Mouse (Mus musculus): ENCODE measurements around the gene Rps13.

Gene Rps13

GRCm38 (mm10) chr7:116292377-116292776, 41.6 kb downstream of the Rps13 start:
- DNase-seq (ENCODE audit: low spot score) = peak; percentile 89

DNA sequence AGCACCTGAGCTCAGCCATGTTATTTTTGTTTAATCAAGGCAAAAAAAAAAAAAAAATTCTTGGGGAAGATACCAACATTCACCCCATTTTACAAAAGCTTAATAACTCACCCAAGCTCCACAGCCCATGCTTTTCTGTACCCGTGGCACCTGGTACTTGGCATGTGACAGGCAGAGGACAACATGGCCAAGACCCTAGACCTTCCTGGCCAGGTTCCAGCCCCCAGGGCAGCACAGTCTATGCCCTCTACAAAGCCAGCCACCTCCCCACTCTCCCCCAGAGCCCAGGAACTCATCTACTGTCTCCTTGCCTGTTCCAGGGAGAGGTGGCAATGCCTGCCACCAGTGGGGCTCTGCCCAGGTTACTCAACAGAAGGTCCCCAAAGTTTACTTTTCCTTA, 43.4 kb downstream of the Rps13 start:
- DNase-seq (ENCODE audit: low spot score) = no peak

DNA sequence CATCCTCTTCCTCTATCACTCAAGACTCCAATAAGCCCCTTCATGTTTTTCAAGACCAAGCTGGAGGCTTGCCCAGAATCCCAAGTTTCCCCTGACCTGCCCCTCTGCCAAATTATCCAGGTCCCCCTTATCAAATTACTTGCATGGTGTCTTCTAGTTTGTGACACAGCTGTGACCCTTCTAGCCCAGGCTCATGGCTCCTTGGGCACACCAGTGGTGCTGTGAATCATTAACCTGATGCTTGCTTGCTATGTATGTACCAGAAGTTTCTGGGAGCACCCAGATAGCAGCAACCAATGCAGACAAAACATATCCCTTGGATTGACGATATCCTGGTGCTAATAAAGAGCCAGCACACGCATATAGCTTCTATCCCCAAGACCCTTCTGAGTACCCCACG, 45.0 kb downstream of the Rps13 start:
- DNase-seq (ENCODE audit: low spot score) = no peak

GRCm38 (mm10) chr7:116287959-116288358, 46.0 kb downstream of the Rps13 start:
- peak; percentile 46 for DNase-seq (ENCODE audit: low spot score)

GRCm38 (mm10) chr7:116286611-116287355, 47.2 kb downstream of the Rps13 start:
- peak; percentile 86 for DNase-seq (ENCODE audit: low spot score)

DNA sequence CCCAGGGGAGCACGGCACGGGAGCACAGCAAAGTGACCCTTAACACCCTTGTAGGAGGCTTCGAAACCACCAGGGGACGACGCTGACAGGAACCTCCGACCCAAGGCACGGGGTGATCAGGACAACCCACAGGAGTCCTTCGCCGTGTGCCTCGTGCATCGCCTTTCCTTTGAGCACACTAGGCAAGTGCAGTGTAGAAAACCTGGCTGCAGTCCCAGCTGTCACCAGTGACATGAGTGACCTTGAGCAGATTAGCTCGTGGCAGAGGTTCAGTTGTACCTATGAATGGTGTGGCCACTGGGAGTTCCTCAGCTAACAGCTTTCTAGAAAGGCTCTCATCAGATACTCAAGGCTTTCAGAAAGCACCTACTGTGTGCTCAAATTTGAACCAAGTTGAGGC, 47.8 kb downstream of the Rps13 start:
- DNase-seq (ENCODE audit: low spot score) = no peak

- peak; percentile 50 for DNase-seq (ENCODE audit: low spot score)
These were observed 48.8 kb downstream of the Rps13 start for GRCm38 (mm10) chr7:116285216-116285615.

GRCm38 (mm10) chr7:116282755-116283154, 51.2 kb downstream of the Rps13 start:
- no peak for DNase-seq (ENCODE audit: low spot score)
